Mouse (Mus musculus) heart, embryonic 10.5 days (tissue): ENCODE results near the gene Rabgap1l. TPM values are rescaled to one million over a fixed set of nuclear protein-coding genes. Genes with fewer than 3 reads are reported as not detected.
A peak's percentile ranks its signal among the peaks of the same experiment; 100 is the strongest.
"Not testable (repeated sequence)": the region's sequence is repeated elsewhere in the genome, so short reads cannot be mapped to it uniquely, and the experiment has no call there.

Source experiments
- DNase-seq: peaks from one replicate; pipeline ENCODE4 v3.0.0-alpha.2; 2017; ENCODE audit warnings: low spot score
- H3K27ac ChIP-seq: fragments of 300-500 bp; sonication (generic); 2 replicates; pipeline ENCODE4 v1.5.1; 2016; ENCODE audit warnings: mild to moderate bottlenecking
- H3K27me3 ChIP-seq: fragments of 300-500 bp; sonication (generic); 2 replicates; pipeline ENCODE4 v1.6.1; 2016; ENCODE audit warnings: mild to moderate bottlenecking; ENCODE audit not compliant: poor library complexity, insufficient read depth, severe bottlenecking
- H3K36me3 ChIP-seq: fragments of 300-500 bp; sonication (generic); 2 replicates; pipeline ENCODE4 v1.6.1; 2016; ENCODE audit warnings: mild to moderate bottlenecking, moderate library complexity
- H3K4me1 ChIP-seq: fragments of 300-500 bp; sonication (generic); 2 replicates; pipeline ENCODE4 v1.6.1; 2016; ENCODE audit warnings: mild to moderate bottlenecking
- H3K4me3 ChIP-seq: fragments of 300-500 bp; sonication (generic); 2 replicates; pipeline ENCODE4 v1.5.1; 2016; ENCODE audit warnings: mild to moderate bottlenecking, moderate library complexity
- H3K9me3 ChIP-seq: fragments of 300-500 bp; sonication (generic); 2 replicates; pipeline ENCODE4 v1.6.1; 2016; ENCODE audit warnings: mild to moderate bottlenecking, moderate library complexity
- WGBS: fragments of 180-500 bp; shearing (Covaris S2); methylation state at CpG from one replicate; pipeline ENCODE4 v1.1.7; 2016; 5-methylcytosine and 5-hydroxymethylcytosine counted together
- polyA plus RNA-seq: library from polyadenylated mRNA; unstranded; fragments of >200 nt; fragmentation: Nextera tagmentation; extraction: Ambion mirVana; gene quantifications from 2 replicates; pipeline ENCODE4 v1.2.1, GENCODE M21; 2016

Gene Rabgap1l
- polyA plus RNA-seq, 1 experiment from 2014 or later = 28.1 TPM

DNA sequence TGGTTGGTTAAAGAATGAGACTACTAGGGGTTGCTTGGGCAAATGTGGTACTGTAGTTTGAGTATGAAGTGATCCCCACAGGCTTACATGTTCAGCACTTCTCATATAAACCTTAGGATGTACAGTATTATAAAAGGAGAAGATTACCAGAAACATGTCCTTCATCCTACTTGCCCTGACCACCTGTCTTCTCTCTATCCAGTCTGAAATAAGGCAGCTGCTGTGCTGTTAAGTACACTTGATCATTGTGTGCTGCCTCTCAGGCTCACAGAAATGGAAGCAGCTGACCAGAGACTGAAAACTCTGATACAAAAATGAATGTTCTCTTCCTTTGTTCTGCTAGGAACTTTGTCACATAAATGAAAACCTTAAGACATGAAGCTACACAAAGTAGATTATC is 325.6 kb downstream of the Rabgap1l start:
- Histone ChIP-seq H3K27ac (no peak overlapping the region), H3K27me3 (no peaks in the 10 kb centered on the region), H3K36me3 (no peaks in the 10 kb centered on the region), H3K9me3 (no peaks in the 10 kb centered on the region), H3K4me3 (no peak overlapping the region), H3K4me1 (no peaks in the 10 kb centered on the region)
- DNase-seq = no peak

- no peak for DNase-seq
- no peaks in the 10 kb centered on the region for H3K36me3 ChIP-seq
- no peak overlapping the region for H3K27ac ChIP-seq
- no peaks in the 10 kb centered on the region for H3K27me3 ChIP-seq
- H3K4me1 ChIP-seq = no peaks in the 10 kb centered on the region
- H3K4me3 ChIP-seq = no peak overlapping the region
- H3K9me3 ChIP-seq = no peaks in the 10 kb centered on the region
Measured at GRCm38 (mm10) chr1:160465186-160465585, 327.8 kb downstream of the Rabgap1l start.

DNA sequence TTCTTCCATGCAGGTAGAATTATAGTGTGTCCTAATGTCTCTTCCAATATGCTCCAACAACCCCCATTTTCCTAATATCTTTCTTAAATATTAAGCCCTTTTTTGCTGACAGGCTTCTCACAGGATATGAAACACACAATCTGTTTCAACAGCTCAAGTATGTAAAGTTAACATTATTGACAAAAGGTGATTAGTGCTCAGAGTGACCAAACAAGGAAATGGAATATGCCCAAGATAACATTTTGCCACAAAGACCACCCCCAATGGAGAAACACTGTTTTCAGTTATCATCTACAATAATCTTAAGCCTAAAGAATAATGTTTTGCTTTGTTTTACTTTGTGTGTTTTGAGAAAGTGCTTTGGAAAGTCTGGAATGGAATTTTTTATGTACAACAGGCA is 328.9 kb downstream of the Rabgap1l start:
- DNase-seq = no peak
- H3K27ac ChIP-seq = no peak overlapping the region
- H3K4me3 ChIP-seq = no peak overlapping the region
- no peaks in the 10 kb centered on the region for H3K27me3 ChIP-seq
- H3K36me3 ChIP-seq = no peaks in the 10 kb centered on the region
- no peaks in the 10 kb centered on the region for H3K9me3 ChIP-seq
- H3K4me1 ChIP-seq = no peaks in the 10 kb centered on the region

GRCm38 (mm10) chr1:160460346-160460745 is 332.7 kb downstream of the Rabgap1l start:
- no peaks in the 10 kb centered on the region for H3K4me1 ChIP-seq
- H3K4me3 ChIP-seq = no peak overlapping the region
- H3K27me3 ChIP-seq = no peaks in the 10 kb centered on the region
- H3K9me3 ChIP-seq = no peaks in the 10 kb centered on the region
- H3K27ac ChIP-seq = no peak overlapping the region
- H3K36me3 ChIP-seq = no peaks in the 10 kb centered on the region
- DNase-seq = no peak
- WGBS = 85% methylated on average over 1 of the region's 1 CpGs

- WGBS = 71% methylated on average over 2 of the region's 2 CpGs
- Histone ChIP-seq H3K4me3 (no peak overlapping the region), H3K9me3 (no peaks in the 10 kb centered on the region), H3K27me3 (no peaks in the 10 kb centered on the region), H3K4me1 (0 out of 2 replicates have a peak, but pooled peaks cover 6% of the 10 kb centered on the region), H3K36me3 (no peaks in the 10 kb centered on the region), H3K27ac (no peak overlapping the region)
- DNase-seq = no peak
Measured at GRCm38 (mm10) chr1:160451663-160452062, 341.3 kb downstream of the Rabgap1l start.

- peak; percentile 81 for DNase-seq
- H3K4me3 ChIP-seq = no peak overlapping the region
- 43% methylated on average over 2 of the region's 2 CpGs for WGBS
- no peaks in the 10 kb centered on the region for H3K36me3 ChIP-seq
- no peaks in the 10 kb centered on the region for H3K9me3 ChIP-seq
- H3K27me3 ChIP-seq = no peaks in the 10 kb centered on the region
- H3K4me1 ChIP-seq = 0 out of 2 replicates have a peak, but pooled peaks cover 6% of the 10 kb centered on the region
- peak overlapping the region; percentile 53; the same call in 1 of the 2 replicates for H3K27ac ChIP-seq
Measured at GRCm38 (mm10) chr1:160448681-160449080, 344.3 kb downstream of the Rabgap1l start.

GRCm38 (mm10) chr1:160446823-160447222 is 346.2 kb downstream of the Rabgap1l start:
- Histone ChIP-seq H3K27ac (no peak overlapping the region), H3K4me1 (0 out of 2 replicates have a peak, but pooled peaks cover 6% of the 10 kb centered on the region), H3K9me3 (no peaks in the 10 kb centered on the region), H3K36me3 (no peaks in the 10 kb centered on the region), H3K27me3 (no peaks in the 10 kb centered on the region), H3K4me3 (no peak overlapping the region)
- DNase-seq = no peak
- 35% methylated on average over 1 of the region's 1 CpGs for WGBS

DNA sequence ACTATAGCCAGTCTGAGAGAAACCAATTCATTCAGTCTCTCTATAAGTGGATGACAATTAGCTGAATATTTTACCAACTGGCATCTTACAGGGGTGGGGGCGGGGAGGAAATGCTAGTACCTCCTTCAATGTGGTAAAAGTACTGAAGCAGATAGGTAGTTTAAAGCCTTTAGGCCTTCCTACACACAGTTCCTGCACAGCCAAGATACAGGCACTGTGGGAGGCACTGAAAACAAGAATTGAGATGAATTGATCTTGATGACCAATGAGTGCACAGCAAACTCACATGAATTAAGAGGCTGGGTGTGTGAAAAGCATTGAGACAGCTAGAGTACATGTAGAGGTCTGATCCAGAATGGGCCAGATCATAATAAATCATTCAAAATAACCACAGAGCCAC is 349.5 kb downstream of the Rabgap1l start:
- Histone ChIP-seq H3K4me1 (0 out of 2 replicates have a peak, but pooled peaks cover 6% of the 10 kb centered on the region), H3K9me3 (no peaks in the 10 kb centered on the region), H3K36me3 (no peaks in the 10 kb centered on the region), H3K27me3 (no peaks in the 10 kb centered on the region), H3K4me3 (no peak overlapping the region), H3K27ac (no peak overlapping the region)
- DNase-seq = no peak
- WGBS = 79% methylated on average over 1 of the region's 1 CpGs

DNA sequence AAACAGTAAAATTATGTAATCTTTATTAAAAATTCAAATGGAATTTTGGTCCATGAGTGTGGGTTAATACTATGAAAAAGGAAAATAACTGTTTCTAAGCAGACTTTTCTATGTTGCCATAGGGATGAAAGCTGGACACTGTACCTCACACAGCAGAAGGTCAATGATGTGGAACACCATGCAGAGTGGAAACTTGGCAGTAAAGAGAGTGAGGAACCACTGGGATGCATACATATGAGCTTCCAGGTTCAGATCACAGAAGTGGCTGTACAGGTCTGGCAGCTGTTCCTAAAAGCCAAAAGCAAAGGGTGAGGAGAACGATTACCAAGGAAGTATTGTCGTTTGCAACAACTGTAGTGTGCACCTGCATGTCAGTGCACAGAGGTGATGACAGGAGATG is 351.3 kb downstream of the Rabgap1l start:
- Histone ChIP-seq H3K4me3 (no peak overlapping the region), H3K27me3 (no peaks in the 10 kb centered on the region), H3K9me3 (no peaks in the 10 kb centered on the region), H3K4me1 (0 out of 2 replicates have a peak, but pooled peaks cover 2% of the 10 kb centered on the region), H3K36me3 (no peaks in the 10 kb centered on the region), H3K27ac (no peak overlapping the region)
- no peak for DNase-seq
- WGBS = 40% methylated on average over 2 of the region's 2 CpGs

DNA sequence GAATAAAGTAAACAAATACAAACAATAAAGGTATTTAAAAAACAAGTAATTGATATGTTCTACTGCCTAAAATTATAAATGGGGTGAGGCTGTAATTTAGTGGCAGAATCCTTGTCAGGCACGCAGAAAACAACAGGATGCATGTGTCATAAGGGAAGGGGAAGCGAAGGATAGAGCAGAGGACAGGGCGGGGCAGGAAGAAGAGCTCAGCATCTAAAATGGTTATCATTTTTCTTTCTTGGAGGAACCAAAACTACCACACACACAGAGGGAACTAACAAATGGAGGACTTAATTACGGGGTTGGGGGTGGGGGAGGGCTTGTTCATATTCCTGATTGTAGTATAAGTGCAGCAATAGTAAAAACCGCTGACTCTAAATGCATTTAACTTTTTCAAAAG is 351.9 kb downstream of the Rabgap1l start:
- 0 out of 2 replicates have a peak, but pooled peaks cover 2% of the 10 kb centered on the region for H3K4me1 ChIP-seq
- H3K27ac ChIP-seq = no peak overlapping the region
- no peaks in the 10 kb centered on the region for H3K27me3 ChIP-seq
- no peak for DNase-seq
- no peak overlapping the region for H3K4me3 ChIP-seq
- no peaks in the 10 kb centered on the region for H3K36me3 ChIP-seq
- no peaks in the 10 kb centered on the region for H3K9me3 ChIP-seq
- WGBS = 77% methylated on average over 5 of the region's 5 CpGs

GRCm38 (mm10) chr1:160438820-160439219 is 354.2 kb downstream of the Rabgap1l start:
- H3K4me3 ChIP-seq = no peak overlapping the region
- 0 out of 2 replicates have a peak, but pooled peaks cover 2% of the 10 kb centered on the region for H3K4me1 ChIP-seq
- H3K36me3 ChIP-seq = no peaks in the 10 kb centered on the region
- H3K27ac ChIP-seq = no peak overlapping the region
- no peak for DNase-seq
- H3K27me3 ChIP-seq = no peaks in the 10 kb centered on the region
- 68% methylated on average over 4 of the region's 4 CpGs for WGBS
- H3K9me3 ChIP-seq = no peaks in the 10 kb centered on the region

DNA sequence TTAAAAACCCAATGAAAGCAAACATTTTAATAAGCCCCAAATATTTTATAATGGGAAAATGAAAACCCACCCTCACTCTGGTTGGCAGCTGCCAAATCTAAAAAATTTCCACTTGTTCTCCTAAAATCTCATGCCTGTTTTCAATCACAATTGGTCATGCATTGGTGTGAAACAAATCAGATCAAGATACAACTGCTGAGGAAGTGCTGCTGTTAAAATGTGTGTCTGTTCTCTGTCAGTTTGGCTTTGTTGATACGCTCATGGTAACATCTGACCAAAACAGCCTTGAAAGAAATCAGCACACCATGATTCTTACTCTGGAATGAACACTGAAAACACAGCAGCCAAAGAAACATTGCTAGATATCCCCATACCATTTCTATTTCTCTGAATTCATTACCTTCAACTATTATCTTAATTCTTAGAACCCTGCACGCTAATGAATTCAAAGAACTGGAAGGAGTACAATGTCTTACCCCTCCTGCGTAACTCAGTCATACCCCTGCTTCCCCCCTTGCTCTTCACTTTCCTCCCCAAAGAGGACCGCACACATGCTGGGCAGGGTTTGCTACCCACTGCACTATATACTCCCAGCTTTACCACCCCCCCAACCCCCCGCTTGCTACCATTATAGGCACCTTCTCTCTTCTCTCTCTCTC is 375.7 kb downstream of the Rabgap1l start:
- Histone ChIP-seq H3K4me3 (no peak overlapping the region), H3K9me3 (no peaks in the 10 kb centered on the region), H3K27ac (no peak overlapping the region), H3K36me3 (no peaks in the 10 kb centered on the region), H3K4me1 (peaks cover 5% of the 10 kb centered on the region; the same call in 1 of the 2 replicates), H3K27me3 (no peaks in the 10 kb centered on the region)
- DNase-seq = no peak
- WGBS = 58% methylated on average over 5 of the region's 5 CpGs

- Histone ChIP-seq H3K27me3 (no peaks in the 10 kb centered on the region), H3K27ac (no peak overlapping the region), H3K4me1 (no peaks in the 10 kb centered on the region), H3K9me3 (no peaks in the 10 kb centered on the region), H3K4me3 (no peak overlapping the region), H3K36me3 (no peaks in the 10 kb centered on the region)
- DNase-seq = no peak
- 36% methylated on average over 5 of the region's 5 CpGs for WGBS
Measured at GRCm38 (mm10) chr1:160410822-160411221, 382.2 kb downstream of the Rabgap1l start.

DNA sequence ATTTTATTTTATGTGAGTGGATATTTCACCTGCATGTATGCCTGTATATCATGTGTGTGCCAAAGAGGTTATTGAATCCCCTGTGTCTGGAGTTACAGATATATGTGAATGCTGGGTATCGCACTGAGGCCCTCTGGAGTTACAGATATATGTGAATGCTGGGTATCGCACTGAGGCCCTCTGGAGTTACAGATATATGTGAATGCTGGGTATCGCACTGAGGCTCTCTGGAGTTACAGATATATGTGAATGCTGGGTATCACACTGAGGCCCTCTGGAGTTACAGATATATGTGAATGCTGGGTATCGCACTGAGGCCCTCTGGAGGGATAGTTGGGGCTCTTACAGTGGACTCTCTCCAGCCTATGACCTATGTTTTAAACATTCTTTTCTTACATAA is 383.3 kb downstream of the Rabgap1l start:
- not testable (repeated sequence) for H3K4me3 ChIP-seq, H3K9me3 ChIP-seq, H3K4me1 ChIP-seq, H3K27ac ChIP-seq, H3K27me3 ChIP-seq, H3K36me3 ChIP-seq, DNase-seq
- WGBS = 92% methylated on average over 4 of the region's 4 CpGs
